Mouse (Mus musculus) forebrain, postnatal 0 days (tissue): ENCODE measurements around the gene Tarsl2. TPM values are rescaled to one million over a fixed set of nuclear protein-coding genes. Genes with fewer than 3 reads are reported as not detected.

Source experiments
- ATAC-seq: fragments of 200-750 bp; cut with Nextera tagmentation; 2 replicates; pipeline ENCODE4 v1.8.0; 2017; ENCODE audit warnings: mild to moderate bottlenecking, moderate library complexity
- DNase-seq: peaks from one replicate; pipeline ENCODE4 v3.0.0-alpha.2; 2015
- H3K27ac ChIP-seq: fragments of 300-500 bp; sonication (generic); 2 replicates; pipeline ENCODE4 v1.5.1; 2014; ENCODE audit warnings: low read depth, mild to moderate bottlenecking, antibody characterized with exemption, low read length, moderate library complexity, mixed read lengths
- H3K27me3 ChIP-seq: fragments of 300-500 bp; sonication (generic); 2 replicates; pipeline ENCODE4 v1.6.1; 2014; ENCODE audit warnings: mild to moderate bottlenecking, low read length, mixed read lengths; ENCODE audit not compliant: insufficient read depth
- H3K36me3 ChIP-seq: fragments of 300-500 bp; sonication (generic); 2 replicates; pipeline ENCODE4 v1.6.1; 2014; ENCODE audit warnings: mild to moderate bottlenecking, moderate library complexity; ENCODE audit not compliant: insufficient read depth
- H3K4me1 ChIP-seq: fragments of 300-500 bp; sonication (generic); 2 replicates; pipeline ENCODE4 v1.6.1; 2014; ENCODE audit warnings: antibody characterized with exemption; ENCODE audit not compliant: insufficient read depth
- H3K4me2 ChIP-seq: fragments of 300-500 bp; sonication (generic); 2 replicates; pipeline ENCODE4 v1.6.1; 2014; ENCODE audit warnings: low read depth, mild to moderate bottlenecking, moderate library complexity
- H3K4me3 ChIP-seq: fragments of 300-500 bp; sonication (generic); 2 replicates; pipeline ENCODE4 v1.5.1; 2014; ENCODE audit warnings: low read depth, low read length, mixed read lengths
- H3K9ac ChIP-seq: fragments of 300-500 bp; sonication (generic); 2 replicates; pipeline ENCODE4 v1.6.1; 2014; ENCODE audit warnings: mild to moderate bottlenecking
- H3K9me3 ChIP-seq: fragments of 300-500 bp; sonication (generic); 2 replicates; pipeline ENCODE4 v1.6.1; 2016; ENCODE audit warnings: low read length
- CTCF ChIP-seq: sonication (generic); IDR thresholded peaks from 2 replicates; pipeline ENCODE4 v1.5.1; 2016; ENCODE audit warnings: antibody characterized with exemption, control low read depth, low read depth
- WGBS: fragments of 180-500 bp; shearing (Covaris S2); extraction: QIAGEN DNeasy Blood & Tissue Kit; methylation state at CpG from one replicate; pipeline ENCODE4 v1.1.7; 2014; 5-methylcytosine and 5-hydroxymethylcytosine counted together
- polyA plus RNA-seq: library from polyadenylated mRNA; unstranded; fragments of >200 nt; fragmentation: Nextera tagmentation; extraction: Ambion mirVana; gene quantifications from 2 replicates; pipeline ENCODE4 v1.2.1, GENCODE M21; 2015
- total RNA-seq: library from RNA; depleted of rRNA; stranded (reverse); fragments of >200 nt; gene quantifications from 2 replicates; pipeline ENCODE4 v1.2.3, GENCODE M21; 2014

The Tarsl2 gene
- total and polyA plus RNA-seq, 2 experiments from 2014 or later: 19.5 to 30.8 TPM

DNA sequence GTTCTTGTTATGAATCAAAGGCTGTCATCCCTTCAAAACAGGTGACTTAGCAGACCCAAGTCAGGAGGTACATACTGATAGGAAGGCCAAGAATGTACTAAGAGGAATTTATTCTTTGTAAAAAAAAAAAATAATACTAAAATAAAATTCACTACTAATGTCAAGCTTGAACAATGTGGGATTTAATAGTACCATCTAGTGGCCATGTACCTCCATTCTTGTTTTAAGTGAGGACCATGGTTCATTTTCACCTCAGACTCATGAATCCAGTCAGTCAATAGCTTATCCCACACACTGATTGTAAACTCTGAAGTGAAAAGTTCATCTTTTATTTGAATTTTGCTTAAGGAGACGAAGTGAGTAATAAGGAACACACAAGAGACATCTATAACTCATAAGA, 25.9 kb upstream of the Tarsl2 start:
- 80% methylated on average over 1 of the region's 1 CpGs for whole genome bisulfite sequencing
- peak; percentile 46 for TF ChIP-seq CTCF
- H3K9ac ChIP-seq: no peak overlapping the region

DNA sequence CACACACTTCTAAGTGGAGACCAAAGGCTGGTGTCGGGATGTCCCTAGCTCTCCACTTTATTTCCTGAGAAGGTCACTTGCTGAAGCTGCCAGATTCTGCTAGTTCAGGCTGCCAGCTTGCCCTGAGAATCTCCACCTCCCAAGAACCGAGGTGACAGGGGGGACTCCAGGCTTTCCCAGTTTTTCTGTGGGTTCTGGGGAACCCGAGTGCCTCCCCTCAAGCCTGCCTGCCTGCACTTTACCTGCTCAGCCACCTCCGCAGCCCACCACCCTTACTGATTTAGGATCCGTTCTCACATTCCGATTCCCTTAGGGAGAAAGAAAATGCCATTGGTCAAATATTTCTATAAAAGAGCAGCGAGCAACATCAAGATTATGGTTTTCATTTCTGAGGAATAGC, 24.0 kb upstream of the Tarsl2 start:
- no peaks in the 10 kb centered on the region for H3K4me1 ChIP-seq
- no peak overlapping the region for H3K4me2 ChIP-seq
- no peaks in the 10 kb centered on the region for H3K36me3 ChIP-seq
- no peak overlapping the region for H3K4me3 ChIP-seq
- H3K27ac ChIP-seq: no peak overlapping the region
- H3K9me3 ChIP-seq: no peaks in the 10 kb centered on the region
- WGBS: 86% methylated on average over 7 of the region's 7 CpGs
- H3K27me3 ChIP-seq: no peaks in the 10 kb centered on the region
- no peak for DNase-seq
- no peak for ATAC-seq
- H3K9ac ChIP-seq: no peak overlapping the region
- TF ChIP-seq CTCF: no peak

More for the DNA sequence above, 25.9 kb upstream of the Tarsl2 start:
- H3K9me3 ChIP-seq: no peaks in the 10 kb centered on the region
- H3K4me3 ChIP-seq: no peak overlapping the region
- H3K4me2 ChIP-seq: no peak overlapping the region
- ATAC-seq (no peak), DNase-seq (no peak)
- no peak overlapping the region for H3K27ac ChIP-seq
- H3K36me3 ChIP-seq: no peaks in the 10 kb centered on the region
- H3K4me1 ChIP-seq: no peaks in the 10 kb centered on the region
- no peaks in the 10 kb centered on the region for H3K27me3 ChIP-seq

DNA sequence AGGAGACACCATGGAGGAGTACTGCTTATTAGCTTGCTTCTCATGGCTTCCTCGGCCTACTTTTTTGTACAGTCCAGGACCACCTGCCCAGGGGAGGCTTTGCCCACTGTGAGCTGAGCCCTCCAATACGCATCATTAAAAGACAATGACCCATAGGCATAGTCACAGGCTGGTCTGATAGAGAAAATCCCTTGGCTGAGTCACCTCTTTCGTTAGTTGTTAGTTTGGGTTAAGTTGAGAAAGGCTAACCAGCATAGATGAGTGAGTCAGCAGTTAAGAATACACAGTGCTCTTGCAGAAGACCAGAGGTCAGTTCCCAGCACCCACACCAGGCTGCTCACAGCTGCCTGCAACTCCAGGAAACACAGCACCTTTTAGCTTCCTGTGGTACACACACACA, 21.4 kb upstream of the Tarsl2 start:
- Histone ChIP-seq H3K9me3 (no peaks in the 10 kb centered on the region), H3K4me1 (no peaks in the 10 kb centered on the region), H3K4me3 (no peak overlapping the region), H3K27ac (no peak overlapping the region), H3K4me2 (no peak overlapping the region), H3K9ac (no peak overlapping the region), H3K27me3 (no peaks in the 10 kb centered on the region), H3K36me3 (no peaks in the 10 kb centered on the region)
- WGBS: 86% methylated on average over 3 of the region's 3 CpGs
- TF ChIP-seq CTCF: no peak
- DNase-seq: no peak
- ATAC-seq: no peak

DNA sequence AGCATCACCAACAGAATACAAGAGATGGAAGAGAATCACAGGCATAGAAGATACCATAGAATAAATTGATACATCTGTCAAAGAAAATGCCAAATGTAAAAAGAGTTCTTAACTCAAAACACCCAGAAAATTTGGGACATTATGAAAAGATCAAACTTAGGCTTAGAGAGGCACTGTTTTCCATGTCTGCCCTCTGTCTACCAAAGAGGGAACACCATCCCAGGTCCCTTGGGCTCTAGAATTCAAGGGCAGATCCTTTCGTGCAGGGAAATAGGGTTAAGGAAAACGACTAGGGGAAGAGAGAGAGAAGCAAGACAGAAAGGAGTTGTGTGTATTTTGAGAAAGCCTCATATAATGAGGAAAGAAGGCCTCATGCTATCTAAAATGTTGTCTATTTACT, 19.2 kb upstream of the Tarsl2 start:
- no peaks in the 10 kb centered on the region for H3K27me3 ChIP-seq
- H3K9ac ChIP-seq: no peak overlapping the region
- H3K4me2 ChIP-seq: no peak overlapping the region
- H3K4me1 ChIP-seq: no peaks in the 10 kb centered on the region
- H3K9me3 ChIP-seq: no peaks in the 10 kb centered on the region
- H3K36me3 ChIP-seq: no peaks in the 10 kb centered on the region
- no peak overlapping the region for H3K4me3 ChIP-seq
- WGBS: 56% methylated on average over 2 of the region's 2 CpGs
- no peak for ATAC-seq
- DNase-seq: no peak
- no peak overlapping the region for H3K27ac ChIP-seq
- peak; percentile 58 for TF ChIP-seq CTCF

DNA sequence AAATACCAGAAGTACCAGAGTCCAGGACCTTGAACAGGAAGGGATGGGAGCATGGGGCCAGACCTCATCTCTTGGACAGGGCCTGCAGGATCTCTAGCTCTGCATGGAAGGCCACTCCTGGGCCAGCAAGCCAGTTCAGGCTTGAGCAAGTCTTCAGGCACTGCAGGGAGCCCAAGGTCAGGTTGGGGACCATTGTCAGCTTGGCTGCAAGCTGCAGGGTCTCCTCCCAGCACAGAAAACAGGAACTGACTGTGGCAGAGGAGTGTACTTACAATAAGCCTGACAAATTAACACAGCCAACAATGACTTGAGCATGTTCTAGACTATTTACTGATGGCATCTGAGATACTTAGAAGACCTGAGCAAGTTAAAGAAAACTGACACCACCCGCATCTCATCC, 14.9 kb upstream of the Tarsl2 start:
- Histone ChIP-seq H3K27ac (no peak overlapping the region), H3K4me2 (no peak overlapping the region), H3K36me3 (no peaks in the 10 kb centered on the region), H3K27me3 (no peaks in the 10 kb centered on the region), H3K9me3 (no peaks in the 10 kb centered on the region), H3K4me1 (no peaks in the 10 kb centered on the region), H3K4me3 (no peak overlapping the region), H3K9ac (no peak overlapping the region)
- TF ChIP-seq CTCF: no peak
- no peak for ATAC-seq
- DNase-seq: no peak
- WGBS: 96% methylated on average over 1 of the region's 1 CpGs

DNA sequence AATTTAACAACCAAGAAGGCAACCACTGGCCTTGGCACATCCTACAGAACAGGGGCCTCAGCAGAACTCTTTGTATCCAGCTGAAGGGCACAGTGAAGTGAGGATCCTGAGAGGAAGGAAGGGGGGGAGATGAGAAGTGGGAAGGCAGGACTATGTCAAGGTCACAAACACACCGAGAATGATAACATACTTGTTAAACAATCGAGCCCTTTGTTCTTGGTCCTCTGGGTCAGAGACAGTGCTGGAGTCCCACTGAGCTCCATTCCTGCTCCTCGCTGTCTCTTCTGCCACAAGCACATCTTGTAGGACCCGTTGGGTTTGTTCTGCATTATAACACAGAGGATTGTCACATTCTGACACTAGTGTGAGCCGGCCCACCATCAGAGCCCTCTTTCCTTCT, 14.0 kb upstream of the Tarsl2 start:
- Histone ChIP-seq H3K4me2 (no peak overlapping the region), H3K27ac (no peak overlapping the region), H3K4me3 (no peak overlapping the region), H3K4me1 (no peaks in the 10 kb centered on the region), H3K9ac (no peak overlapping the region), H3K36me3 (no peaks in the 10 kb centered on the region), H3K9me3 (no peaks in the 10 kb centered on the region), H3K27me3 (no peaks in the 10 kb centered on the region)
- no peak for DNase-seq
- WGBS: 74% methylated on average over 5 of the region's 5 CpGs
- TF ChIP-seq CTCF: no peak
- ATAC-seq: no peak

DNA sequence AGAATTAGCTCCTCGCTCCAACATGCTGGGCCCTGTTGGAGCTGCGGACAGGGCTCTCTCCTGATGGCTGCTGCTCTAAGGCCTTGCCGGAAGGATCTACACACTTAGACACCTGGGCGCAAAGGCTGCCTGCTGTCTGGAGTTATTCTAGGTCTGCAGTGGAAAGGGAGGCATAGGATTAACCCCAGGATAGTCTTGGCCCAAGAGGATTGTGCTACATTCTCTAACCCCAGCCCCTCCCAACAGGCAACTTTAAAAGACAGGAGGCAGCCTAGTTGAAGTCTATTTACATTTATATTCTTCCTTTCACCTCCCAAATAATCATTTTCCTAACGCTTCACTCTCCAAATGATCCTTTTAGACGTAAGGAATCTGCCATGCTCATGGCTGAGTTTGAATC, 8.9 kb upstream of the Tarsl2 start:
- Histone ChIP-seq H3K27ac (no peak overlapping the region), H3K9ac (no peak overlapping the region), H3K9me3 (no peaks in the 10 kb centered on the region), H3K4me1 (no peaks in the 10 kb centered on the region), H3K4me3 (no peak overlapping the region), H3K4me2 (no peak overlapping the region), H3K27me3 (no peaks in the 10 kb centered on the region), H3K36me3 (no peaks in the 10 kb centered on the region)
- no peak for DNase-seq
- ATAC-seq: no peak
- TF ChIP-seq CTCF: no peak
- 88% methylated on average over 6 of the region's 6 CpGs for WGBS

DNA sequence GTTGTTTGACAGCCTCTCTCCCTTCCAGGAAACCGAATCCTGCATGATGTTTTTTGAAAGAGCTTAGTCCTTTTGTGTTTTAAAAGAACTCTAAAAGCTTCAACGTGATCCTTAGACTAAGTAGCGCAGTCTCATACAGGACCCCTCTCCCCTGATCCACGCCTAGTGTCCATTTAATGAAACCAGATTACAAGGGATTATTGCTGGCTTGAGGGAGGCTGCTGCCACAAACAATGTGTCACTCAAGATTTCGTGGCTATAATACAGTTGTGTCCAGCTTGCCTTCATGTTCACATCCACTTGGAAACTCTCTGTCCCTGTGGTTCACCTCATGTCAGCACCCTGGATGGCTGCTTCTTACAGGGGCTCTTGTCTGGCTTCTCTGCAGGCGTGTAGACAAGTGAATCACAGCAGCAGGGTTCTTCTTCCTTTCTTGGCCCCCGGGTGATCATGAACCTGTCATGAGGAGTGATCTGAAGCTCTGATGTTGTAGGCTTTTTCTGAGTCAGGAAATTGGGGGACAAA, 8.3 kb upstream of the Tarsl2 start:
- no peak for TF ChIP-seq CTCF
- Histone ChIP-seq H3K9me3 (no peaks in the 10 kb centered on the region), H3K4me2 (no peak overlapping the region), H3K27me3 (no peaks in the 10 kb centered on the region), H3K27ac (no peak overlapping the region), H3K4me1 (no peaks in the 10 kb centered on the region), H3K36me3 (no peaks in the 10 kb centered on the region), H3K4me3 (no peak overlapping the region), H3K9ac (no peak overlapping the region)
- WGBS: 52% methylated on average over 7 of the region's 7 CpGs
- no peak for ATAC-seq
- no peak for DNase-seq
